Mouse (Mus musculus): ENCODE results near the gene Kdm6b. TPM values are rescaled to one million over a fixed set of nuclear protein-coding genes. Genes with fewer than 3 reads are reported as not detected.

Kdm6b gene
- total RNA-seq, 2 experiments from 2014 or later, result 32.7 to 34.8 TPM

DNA sequence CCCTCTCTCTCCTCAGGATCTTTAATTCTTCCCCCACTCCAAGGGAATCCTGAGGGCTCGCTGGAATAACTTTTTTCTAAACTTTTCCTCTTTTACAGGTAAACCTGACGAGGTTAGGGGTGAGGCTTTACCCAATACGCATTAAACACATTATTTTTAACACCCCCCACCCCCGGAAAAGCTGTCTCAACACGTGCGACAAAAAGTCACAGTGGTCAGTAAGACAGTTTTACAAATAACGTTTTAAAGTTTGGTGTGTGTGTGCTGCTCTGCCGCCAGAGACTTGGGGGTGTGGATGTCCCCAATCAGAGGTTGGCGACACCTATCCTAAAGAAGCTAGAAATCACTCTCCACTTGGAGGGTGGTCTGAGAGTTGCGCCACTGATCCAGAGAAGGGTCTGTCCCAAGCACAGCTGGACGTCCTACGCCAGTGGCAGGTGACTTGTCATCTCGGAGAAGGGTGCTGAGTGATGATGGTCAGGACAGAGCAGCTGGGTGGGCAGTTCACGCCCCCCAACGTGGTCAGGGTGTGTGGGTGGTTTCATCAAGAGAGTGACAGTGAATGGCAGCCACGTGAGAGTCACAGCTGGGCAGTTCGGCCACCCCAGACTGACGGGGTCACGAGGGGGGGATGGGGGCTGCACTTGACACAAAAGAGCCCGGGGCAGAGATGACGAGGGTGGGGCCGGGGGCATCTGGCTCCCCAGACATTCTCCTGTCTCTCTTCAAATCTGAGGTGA, 45.7 kb downstream of the Kdm6b start:
- DNase-seq (ENCODE audit: low spot score in 2 of 2), result peak; percentile 27 to 51

DNA sequence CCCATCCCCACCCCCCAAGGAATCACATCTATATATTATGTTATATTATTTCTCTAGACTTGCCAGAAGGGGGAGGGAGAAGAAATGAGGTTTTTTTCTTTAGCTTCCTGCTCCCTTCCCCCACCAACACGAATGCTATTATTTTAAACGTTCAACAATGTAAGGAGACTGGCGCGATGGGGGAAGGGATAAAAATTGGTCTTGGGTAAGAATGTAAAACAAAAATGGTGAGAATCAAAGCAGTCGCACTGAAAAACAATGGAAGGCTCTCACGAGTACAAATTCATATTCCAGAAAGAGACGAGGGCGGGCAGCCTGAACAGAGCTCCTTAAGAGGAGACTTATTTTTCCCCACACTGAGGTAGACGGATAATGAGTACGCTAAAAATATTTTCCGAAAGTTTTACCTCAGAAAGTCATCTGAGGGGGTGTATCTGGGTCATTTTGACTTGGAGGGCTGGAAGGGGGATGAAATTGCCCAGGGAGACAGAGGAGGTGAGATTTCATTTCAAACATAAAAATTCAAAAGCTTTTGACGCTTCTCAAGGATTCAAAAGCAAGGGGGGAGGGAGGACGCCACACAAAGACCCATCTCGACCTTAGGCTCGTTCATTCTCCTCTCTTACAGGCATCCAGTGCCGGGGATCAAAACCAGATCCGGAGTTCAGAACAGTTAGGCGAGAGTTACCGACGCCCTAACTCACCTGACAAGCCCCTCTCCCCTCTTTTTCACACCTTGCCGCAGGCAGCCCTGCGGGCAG, 46.4 kb downstream of the Kdm6b start:
- peak; percentile 29 to 35 for DNase-seq (ENCODE audit: low spot score in 2 of 2)

DNA sequence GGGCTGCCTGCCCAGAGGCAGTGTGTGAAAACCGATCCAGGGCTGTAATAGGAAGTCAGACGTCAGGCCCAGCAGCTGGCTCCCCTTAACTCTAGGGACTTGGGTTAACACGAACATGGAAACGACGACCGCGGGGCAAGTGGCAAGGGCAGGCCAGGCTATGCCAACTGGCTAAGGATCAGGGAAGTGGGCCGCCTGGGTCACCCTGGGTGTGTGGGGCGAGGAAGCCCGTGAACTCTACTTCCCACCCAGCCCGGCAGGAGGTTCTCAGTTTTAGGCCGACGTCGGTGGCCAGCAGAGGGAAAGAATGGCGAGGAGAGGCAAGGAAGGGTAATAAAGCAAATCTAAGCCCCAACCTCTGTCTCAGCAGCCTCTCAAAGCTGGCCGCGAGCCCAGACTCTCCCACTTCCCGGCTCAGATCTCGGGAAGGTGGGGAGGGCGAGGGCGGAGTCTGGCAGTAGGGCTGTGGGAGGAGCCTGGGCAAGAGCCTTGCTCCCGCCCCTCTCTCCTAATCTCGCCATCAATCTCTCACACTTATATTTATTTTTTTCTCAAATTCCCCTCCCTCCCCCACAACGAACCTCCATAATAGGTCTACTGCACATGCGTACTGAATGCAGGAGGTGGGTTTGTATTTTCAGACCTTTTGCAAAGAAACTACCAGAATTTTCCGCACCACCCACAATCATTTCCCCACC, 47.2 kb downstream of the Kdm6b start:
- peak; percentile 92 for DNase-seq (ENCODE audit: low spot score in 2 of 2)

DNA sequence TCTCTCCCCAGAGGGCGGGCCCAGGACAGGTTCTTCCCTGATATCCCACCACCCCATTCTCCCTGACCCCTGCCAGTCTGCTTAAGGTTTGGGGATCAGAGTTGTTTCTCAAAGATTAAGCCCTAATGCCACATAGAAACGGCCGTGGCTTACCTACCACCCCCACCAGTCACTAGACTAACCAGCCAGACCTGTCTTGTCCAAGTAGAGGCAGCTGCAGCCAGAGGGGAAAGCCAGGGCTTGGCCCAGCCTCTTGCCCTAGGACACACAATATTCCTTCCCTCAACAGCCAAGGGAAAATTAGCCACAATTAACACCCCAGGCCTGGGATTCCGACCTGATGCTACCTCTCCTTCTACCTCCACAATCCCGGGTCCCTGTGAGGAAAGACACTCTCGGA, 47.8 kb downstream of the Kdm6b start:
- no peak for DNase-seq (ENCODE audit: low spot score in 2 of 2)

DNA sequence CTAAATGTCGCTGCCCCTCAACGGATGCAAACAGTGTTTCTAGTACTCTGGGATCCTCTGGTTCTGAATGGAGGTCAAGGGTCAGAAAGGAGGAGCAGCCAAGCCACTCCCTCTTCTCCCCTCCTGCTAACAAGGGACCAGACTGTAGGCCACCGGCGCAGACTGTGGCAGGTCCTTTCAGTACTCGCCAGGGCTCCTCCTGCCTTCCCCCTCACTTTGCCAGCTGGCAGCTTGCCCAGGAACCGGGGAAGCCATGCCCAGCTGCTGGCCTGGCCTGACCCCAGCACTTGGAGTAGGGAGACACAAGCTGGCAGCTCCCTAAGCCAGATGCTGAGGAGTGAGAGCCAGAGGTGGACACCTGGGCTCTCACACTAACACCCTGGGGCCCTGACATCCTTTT, 48.6 kb downstream of the Kdm6b start:
- peak; percentile 91 to 94 for DNase-seq (ENCODE audit: low spot score in 2 of 2)

DNA sequence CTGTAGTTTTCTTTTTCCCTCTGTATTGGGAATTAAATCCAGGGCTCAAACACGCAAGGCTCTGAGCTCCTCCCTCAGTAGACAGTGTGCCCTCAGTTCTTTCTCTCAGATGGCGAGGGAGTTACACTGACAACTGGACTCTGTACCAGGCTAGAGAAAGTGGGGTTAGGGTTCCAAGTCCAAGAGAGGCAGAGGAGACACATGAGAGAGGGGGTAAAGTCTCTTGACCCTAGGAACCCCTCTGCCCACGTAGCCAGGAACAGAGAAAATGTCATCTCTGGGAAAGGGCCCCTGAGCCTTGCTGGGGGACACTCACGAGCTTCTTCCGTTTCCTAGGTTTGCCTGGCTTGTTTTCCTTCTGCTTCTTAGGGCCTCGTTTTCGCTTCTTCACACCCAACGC, 49.1 kb downstream of the Kdm6b start:
- DNase-seq (ENCODE audit: low spot score in 2 of 2), result no peak

DNA sequence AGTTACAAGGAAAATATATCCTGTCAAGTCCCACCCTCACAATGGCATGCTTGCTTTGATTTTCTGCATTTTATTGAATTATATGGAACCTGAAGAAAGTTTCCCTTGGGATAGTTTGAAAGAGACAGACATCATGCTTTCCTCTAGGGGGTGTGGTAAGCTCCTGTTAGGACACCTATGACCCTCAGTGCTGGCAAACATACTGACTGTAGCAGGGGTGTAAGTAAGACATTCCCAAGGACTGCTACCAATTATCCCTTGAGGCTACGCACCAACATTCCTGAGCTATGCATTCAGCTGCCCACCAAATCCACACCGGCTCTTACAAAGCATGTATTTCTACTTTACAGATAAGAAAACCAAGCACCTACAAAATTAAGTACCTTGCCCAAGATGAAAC, 51.0 kb downstream of the Kdm6b start:
- DNase-seq (ENCODE audit: low spot score in 2 of 2), result no peak

DNA sequence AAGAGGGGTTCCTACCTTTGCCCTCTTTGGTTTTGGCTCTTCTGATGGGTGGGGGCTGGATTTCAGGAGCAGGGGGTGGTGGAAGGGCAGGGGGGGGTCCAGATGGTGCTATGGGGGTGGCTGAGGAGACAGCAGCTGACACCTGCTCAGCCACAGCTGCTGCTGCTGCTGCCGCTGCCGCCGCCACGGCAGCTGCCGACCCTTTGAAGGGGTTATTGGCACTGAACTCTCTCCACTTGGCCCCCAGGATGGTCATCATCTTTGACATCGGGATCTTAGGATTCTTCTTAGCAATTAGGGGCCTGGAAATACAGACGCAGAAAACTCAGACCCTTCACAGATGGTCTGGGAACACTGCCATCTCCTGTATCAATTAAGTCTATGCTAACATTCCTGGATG, 51.5 kb downstream of the Kdm6b start:
- no peak for DNase-seq (ENCODE audit: low spot score in 2 of 2)

DNA sequence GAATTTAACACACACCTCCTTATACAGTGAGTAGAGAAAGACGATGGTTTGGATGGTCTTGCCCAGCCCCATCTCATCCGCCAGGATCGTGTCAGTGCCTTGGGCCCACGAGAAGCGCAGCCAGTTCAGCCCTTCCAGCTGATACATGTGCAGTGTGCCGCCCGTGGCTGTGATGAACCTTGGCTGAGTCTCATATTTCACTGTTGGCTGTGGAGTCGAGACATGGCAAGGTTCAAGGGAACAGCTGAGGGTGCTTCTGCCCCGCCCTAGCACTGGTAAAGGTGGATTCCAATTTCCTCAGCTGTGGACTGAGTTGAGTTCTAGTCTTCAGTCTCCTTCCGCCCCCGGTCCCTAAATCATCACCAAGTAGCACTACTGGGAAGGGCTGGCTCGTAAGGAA, 55.8 kb downstream of the Kdm6b start:
- DNase-seq (ENCODE audit: low spot score in 2 of 2), result no peak

DNA sequence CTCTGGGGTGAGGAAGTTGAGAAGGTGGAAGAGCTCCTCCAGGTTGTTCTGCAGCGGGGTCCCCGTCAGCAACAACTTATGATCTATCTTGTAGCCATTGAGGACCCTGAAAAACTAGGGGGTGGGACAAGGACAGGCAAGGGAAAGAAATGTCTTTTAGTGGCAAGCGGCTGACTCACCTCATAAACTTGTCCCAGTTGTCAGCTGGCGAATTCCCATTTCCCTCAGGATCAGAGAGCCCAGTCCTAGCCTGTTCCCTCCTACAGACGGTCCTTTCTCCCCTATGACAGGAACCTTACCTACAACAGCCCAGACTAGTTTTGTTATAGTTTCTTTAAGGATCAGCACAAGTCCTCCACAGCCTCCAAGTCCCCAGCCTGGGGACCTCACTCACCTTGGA, 56.9 kb downstream of the Kdm6b start:
- no peak for DNase-seq (ENCODE audit: low spot score in 2 of 2)

Other genes with a start within 250 kb of the Kdm6b start
- gene Alox8, start 215.8 kb downstream of the Kdm6b start, total RNA-seq (2021), result not detected
- gene Gucy2e, start 176.6 kb downstream of the Kdm6b start, total RNA-seq (2021), result under 1 TPM in 1 of 2 experiments, not detected in 1; 0.07 TPM
- gene Cntrob, start 89.9 kb downstream of the Kdm6b start, total RNA-seq (2021), result 1 to 10 TPM; 3.6 to 4.1 TPM
- gene Trappc1, start 89.7 kb downstream of the Kdm6b start, total RNA-seq (2021), result 10 to 100 TPM; 57.8 to 60.1 TPM
- 1 to 10 TPM; 6.8 to 8.8 TPM for gene Kcnab3, start 87.4 kb downstream of the Kdm6b start, total RNA-seq (2021)
- 1 to 10 TPM; 5.2 to 5.5 TPM for gene Rnf227, start 73.2 kb downstream of the Kdm6b start, total RNA-seq (2021)
- 100 to 1,000 TPM in 1 of 2 experiments, 10 to 100 TPM in 1; 87.6 to 109 TPM for gene Chd3, start 44.3 kb downstream of the Kdm6b start, total RNA-seq (2021)
- gene Naa38, start 18.2 kb downstream of the Kdm6b start, total RNA-seq (2021), result 100 to 1,000 TPM; 139 to 162 TPM
- 10 to 100 TPM; 41.3 to 50.2 TPM for gene Cyb5d1, start 18.0 kb downstream of the Kdm6b start, total RNA-seq (2021)
- 1 to 10 TPM; 7.9 to 8.8 TPM for gene Tmem88, start 15.4 kb downstream of the Kdm6b start, total RNA-seq (2021)
- gene Dnah2, start 135.4 kb upstream of the Kdm6b start, total RNA-seq (2021), result under 1 TPM; 0.13 TPM
- gene Efnb3, start 146.5 kb upstream of the Kdm6b start, total RNA-seq (2021), result under 1 TPM; 0.74 to 0.76 TPM
- gene Wrap53, start 166.6 kb upstream of the Kdm6b start, total RNA-seq (2021), result 10 to 100 TPM in 1 of 2 experiments, 1 to 10 TPM in 1; 9.6 to 10.9 TPM
- gene Trp53, start 166.7 kb upstream of the Kdm6b start, total RNA-seq (2021), result 10 to 100 TPM; 48.4 to 53.4 TPM
- 10 to 100 TPM; 32.8 to 39.8 TPM for gene Atp1b2, start 192.3 kb upstream of the Kdm6b start, total RNA-seq (2021)
- not detected for gene Shbg, start 204.2 kb upstream of the Kdm6b start, total RNA-seq (2021)
- 1 to 10 TPM; 5.9 to 6.5 TPM for gene Sat2, start 208.3 kb upstream of the Kdm6b start, total RNA-seq (2021)
- gene Fxr2, start 219.3 kb upstream of the Kdm6b start, total RNA-seq (2021), result 10 to 100 TPM; 83.5 to 90.2 TPM
- not detected for gene Sox15, start 241.6 kb upstream of the Kdm6b start, total RNA-seq (2021)
- gene Mpdu1, start 249.0 kb upstream of the Kdm6b start, total RNA-seq (2021), result 100 to 1,000 TPM in 1 of 2 experiments, 10 to 100 TPM in 1; 95.7 to 117 TPM